Mouse (Mus musculus): ENCODE data around the gene Vamp8. TPM values are rescaled to one million over a fixed set of nuclear protein-coding genes. Genes with fewer than 3 reads are reported as not detected.

Gene Vamp8
- polyA plus RNA-seq, 1 experiment from 2014 or later: 184 TPM

GRCm38 (mm10) chr6:72419806-72420205 is 29.3 kb upstream of the Vamp8 start:
- Histone ChIP-seq H3K9me3 (no peaks in the 10 kb centered on the region), H3K36me3 (peaks cover 77% of the 10 kb centered on the region), H3K4me2 (no peak overlapping the region), H3K27me3 (no peaks in the 10 kb centered on the region), H3K4me3 (no peak overlapping the region), H3K4me1 (peaks cover 20% of the 10 kb centered on the region), H3K9ac (no peak overlapping the region), H3K27ac (no peak overlapping the region)
- WGBS: 86% methylated on average over 1 of the region's 1 CpGs
- ATAC-seq (ENCODE audit: insufficient number of reproducible peaks, low FRiP score, low TSS enrichment, low read depth): no peak

- 92% methylated on average over 4 of the region's 4 CpGs for WGBS
- H3K27me3 ChIP-seq: no peaks in the 10 kb centered on the region
- H3K4me2 ChIP-seq: no peak overlapping the region
- no peak overlapping the region for H3K27ac ChIP-seq
- peaks cover 62% of the 10 kb centered on the region for H3K36me3 ChIP-seq
- H3K9ac ChIP-seq: no peak overlapping the region
- no peak for ATAC-seq (ENCODE audit: insufficient number of reproducible peaks, low FRiP score, low TSS enrichment, low read depth)
- no peaks in the 10 kb centered on the region for H3K9me3 ChIP-seq
- H3K4me1 ChIP-seq: peaks cover 25% of the 10 kb centered on the region
- no peak overlapping the region for H3K4me3 ChIP-seq
Observed at GRCm38 (mm10) chr6:72418279-72418678, 27.8 kb upstream of the Vamp8 start.

GRCm38 (mm10) chr6:72415964-72416772 is 25.7 kb upstream of the Vamp8 start:
- Histone ChIP-seq H3K4me2 (peak overlapping the region; percentile 55; the same call in 1 of the 2 replicates), H3K4me1 (peaks cover 25% of the 10 kb centered on the region), H3K4me3 (0 out of 2 replicates have a peak overlapping the region, but pooled peaks have one; percentile 79), H3K27me3 (no peaks in the 10 kb centered on the region), H3K9ac (no peak overlapping the region), H3K36me3 (peaks cover 42% of the 10 kb centered on the region), H3K27ac (no peak overlapping the region), H3K9me3 (no peaks in the 10 kb centered on the region)
- no peak for ATAC-seq (ENCODE audit: insufficient number of reproducible peaks, low FRiP score, low TSS enrichment, low read depth)
- 80% methylated on average over 7 of the region's 7 CpGs for WGBS

GRCm38 (mm10) chr6:72415181-72415580 is 24.7 kb upstream of the Vamp8 start:
- Histone ChIP-seq H3K36me3 (peaks cover 33% of the 10 kb centered on the region), H3K4me3 (peak overlapping the region; percentile 79), H3K9ac (no peak overlapping the region), H3K4me2 (peak overlapping the region; percentile 55), H3K4me1 (peaks cover 25% of the 10 kb centered on the region), H3K27me3 (no peaks in the 10 kb centered on the region), H3K27ac (no peak overlapping the region), H3K9me3 (no peaks in the 10 kb centered on the region)
- WGBS: 80% methylated on average over 5 of the region's 5 CpGs
- ATAC-seq (ENCODE audit: insufficient number of reproducible peaks, low FRiP score, low TSS enrichment, low read depth): no peak

- Histone ChIP-seq H3K27me3 (no peaks in the 10 kb centered on the region), H3K4me1 (peaks cover 25% of the 10 kb centered on the region), H3K4me3 (peak within 1 kb of the TSS; percentile 79), H3K4me2 (peak within 1 kb of the TSS; percentile 55), H3K27ac (peak within 1 kb of the TSS; percentile 77), H3K36me3 (peaks cover 23% of the 10 kb centered on the region), H3K9me3 (no peaks in the 10 kb centered on the region), H3K9ac (peak within 1 kb of the TSS; percentile 87)
- ATAC-seq (ENCODE audit: insufficient number of reproducible peaks, low FRiP score, low TSS enrichment, low read depth): peak; percentile 96
- WGBS: 1% methylated on average over 33 of the region's 33 CpGs
Observed at GRCm38 (mm10) chr6:72414076-72414756, 23.7 kb upstream of the Vamp8 start, which contains the start of gene Ggcx. TSS of gene Ggcx (plus strand) at chr6:72414308.

- H3K27me3 ChIP-seq: no peaks in the 10 kb centered on the region
- 84% methylated on average over 7 of the region's 7 CpGs for WGBS
- peaks cover 11% of the 10 kb centered on the region for H3K4me1 ChIP-seq
- H3K4me3 ChIP-seq: no peak overlapping the region
- no peak overlapping the region for H3K9ac ChIP-seq
- H3K9me3 ChIP-seq: no peaks in the 10 kb centered on the region
- H3K36me3 ChIP-seq: no peaks in the 10 kb centered on the region
- no peak overlapping the region for H3K27ac ChIP-seq
- no peak overlapping the region for H3K4me2 ChIP-seq
- ATAC-seq (ENCODE audit: insufficient number of reproducible peaks, low FRiP score, low TSS enrichment, low read depth): no peak
Observed at GRCm38 (mm10) chr6:72410518-72410917, 20.0 kb upstream of the Vamp8 start.

- ATAC-seq (ENCODE audit: insufficient number of reproducible peaks, low FRiP score, low TSS enrichment, low read depth): no peak
- 39% methylated on average over 1 of the region's 1 CpGs for WGBS
- no peaks in the 10 kb centered on the region for H3K27me3 ChIP-seq
- H3K4me1 ChIP-seq: peaks cover 7% of the 10 kb centered on the region
- no peak overlapping the region for H3K27ac ChIP-seq
- no peaks in the 10 kb centered on the region for H3K36me3 ChIP-seq
- no peak overlapping the region for H3K9ac ChIP-seq
- H3K9me3 ChIP-seq: no peaks in the 10 kb centered on the region
- H3K4me2 ChIP-seq: no peak overlapping the region
- no peak overlapping the region for H3K4me3 ChIP-seq
Observed at GRCm38 (mm10) chr6:72410003-72410402, 19.5 kb upstream of the Vamp8 start.

GRCm38 (mm10) chr6:72409567-72409966 is 19.1 kb upstream of the Vamp8 start:
- no peaks in the 10 kb centered on the region for H3K9me3 ChIP-seq
- H3K36me3 ChIP-seq: no peaks in the 10 kb centered on the region
- no peak for ATAC-seq (ENCODE audit: insufficient number of reproducible peaks, low FRiP score, low TSS enrichment, low read depth)

GRCm38 (mm10) chr6:72407119-72407518 is 16.6 kb upstream of the Vamp8 start:
- H3K27me3 ChIP-seq: no peaks in the 10 kb centered on the region
- no peak overlapping the region for H3K4me2 ChIP-seq
- no peak overlapping the region for H3K27ac ChIP-seq
- no peaks in the 10 kb centered on the region for H3K9me3 ChIP-seq
- WGBS: 3% methylated on average over 5 of the region's 5 CpGs
- ATAC-seq (ENCODE audit: insufficient number of reproducible peaks, low FRiP score, low TSS enrichment, low read depth): peak; percentile 67; the same call in 1 of the 2 replicates
- H3K4me1 ChIP-seq: no peaks in the 10 kb centered on the region
- no peak overlapping the region for H3K9ac ChIP-seq
- H3K4me3 ChIP-seq: no peak overlapping the region
- H3K36me3 ChIP-seq: no peaks in the 10 kb centered on the region

More at GRCm38 (mm10) chr6:72409567-72409966, 19.1 kb upstream of the Vamp8 start:
- H3K4me2 ChIP-seq: no peak overlapping the region
- H3K9ac ChIP-seq: no peak overlapping the region
- H3K27me3 ChIP-seq: no peaks in the 10 kb centered on the region
- H3K4me3 ChIP-seq: no peak overlapping the region
- H3K27ac ChIP-seq: no peak overlapping the region
- peaks cover 5% of the 10 kb centered on the region for H3K4me1 ChIP-seq
- 13% methylated on average over 3 of the region's 3 CpGs for WGBS

GRCm38 (mm10) chr6:72405356-72405755 is 14.9 kb upstream of the Vamp8 start:
- H3K36me3 ChIP-seq: no peaks in the 10 kb centered on the region
- WGBS: 70% methylated on average over 7 of the region's 7 CpGs
- no peak overlapping the region for H3K9ac ChIP-seq
- H3K4me3 ChIP-seq: no peak overlapping the region
- ATAC-seq (ENCODE audit: insufficient number of reproducible peaks, low FRiP score, low TSS enrichment, low read depth): no peak
- H3K27me3 ChIP-seq: no peaks in the 10 kb centered on the region
- H3K9me3 ChIP-seq: no peaks in the 10 kb centered on the region
- no peak overlapping the region for H3K27ac ChIP-seq
- H3K4me1 ChIP-seq: no peaks in the 10 kb centered on the region
- H3K4me2 ChIP-seq: no peak overlapping the region

- ATAC-seq (ENCODE audit: insufficient number of reproducible peaks, low FRiP score, low TSS enrichment, low read depth): no peak
- Histone ChIP-seq H3K9me3 (no peaks in the 10 kb centered on the region), H3K4me1 (no peaks in the 10 kb centered on the region), H3K9ac (no peak overlapping the region), H3K4me3 (no peak overlapping the region), H3K36me3 (no peaks in the 10 kb centered on the region), H3K27me3 (no peaks in the 10 kb centered on the region), H3K27ac (no peak overlapping the region), H3K4me2 (no peak overlapping the region)
- whole genome bisulfite sequencing: 17% methylated on average over 7 of the region's 7 CpGs
Observed at GRCm38 (mm10) chr6:72401875-72402274, 11.4 kb upstream of the Vamp8 start.

- ATAC-seq (ENCODE audit: insufficient number of reproducible peaks, low FRiP score, low TSS enrichment, low read depth): 0 out of 2 replicates have a peak, but pooled peaks have one; percentile 24
- no peaks in the 10 kb centered on the region for H3K27me3 ChIP-seq
Observed at GRCm38 (mm10) chr6:72399967-72400366, 9.5 kb upstream of the Vamp8 start.

More at GRCm38 (mm10) chr6:72399967-72400366, 9.5 kb upstream of the Vamp8 start:
- Histone ChIP-seq H3K9me3 (no peaks in the 10 kb centered on the region), H3K36me3 (no peaks in the 10 kb centered on the region), H3K4me3 (no peak overlapping the region), H3K27ac (no peak overlapping the region), H3K4me2 (no peak overlapping the region), H3K4me1 (no peaks in the 10 kb centered on the region), H3K9ac (no peak overlapping the region)
- 55% methylated on average over 2 of the region's 2 CpGs for WGBS
